Mouse (Mus musculus) heart, adult 18-20 months (tissue): ENCODE results near the gene Tex2. TPM values are rescaled to one million over a fixed set of nuclear protein-coding genes. Genes with fewer than 3 reads are reported as not detected.
"Not testable (repeated sequence)": the region's sequence is repeated elsewhere in the genome, so short reads cannot be mapped to it uniquely, and the experiment has no call there.

ENCODE experiments used
- DNase-seq, 2 experiments: peaks; one replicate each; pipeline ENCODE4 v3.0.0; 2021 to 2022; ENCODE audit warnings: mixed read lengths in 1 of 2
- total RNA-seq, 2 experiments: library from RNA; stranded (reverse); gene quantifications; 2 replicates each; pipeline ENCODE4 v1.2.3; 2021

Tex2 gene
- total RNA-seq, 2 experiments from 2014 or later, result 41.5 to 42.0 TPM

DNA sequence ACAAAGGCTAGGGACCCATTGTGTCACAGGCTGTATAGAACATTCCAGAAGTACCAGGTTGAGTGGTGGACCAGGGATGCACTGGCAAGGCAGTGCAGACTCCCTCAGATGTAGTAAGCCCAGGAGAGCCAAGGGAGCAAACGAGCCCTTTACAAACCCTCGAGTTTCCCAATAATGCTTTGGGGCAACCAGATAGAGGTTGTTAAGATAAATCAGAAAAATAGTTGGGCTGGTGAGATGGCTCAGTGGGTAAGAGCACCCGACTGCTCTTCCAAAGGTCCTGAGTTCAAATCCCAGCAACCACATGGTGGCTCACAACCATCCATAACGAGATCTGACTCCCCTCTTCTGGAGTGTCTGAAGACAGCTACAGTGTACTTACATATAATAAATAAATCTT lies 5.5 kb upstream of the Tex2 start:
- DNase-seq, result not testable (repeated sequence)

DNA sequence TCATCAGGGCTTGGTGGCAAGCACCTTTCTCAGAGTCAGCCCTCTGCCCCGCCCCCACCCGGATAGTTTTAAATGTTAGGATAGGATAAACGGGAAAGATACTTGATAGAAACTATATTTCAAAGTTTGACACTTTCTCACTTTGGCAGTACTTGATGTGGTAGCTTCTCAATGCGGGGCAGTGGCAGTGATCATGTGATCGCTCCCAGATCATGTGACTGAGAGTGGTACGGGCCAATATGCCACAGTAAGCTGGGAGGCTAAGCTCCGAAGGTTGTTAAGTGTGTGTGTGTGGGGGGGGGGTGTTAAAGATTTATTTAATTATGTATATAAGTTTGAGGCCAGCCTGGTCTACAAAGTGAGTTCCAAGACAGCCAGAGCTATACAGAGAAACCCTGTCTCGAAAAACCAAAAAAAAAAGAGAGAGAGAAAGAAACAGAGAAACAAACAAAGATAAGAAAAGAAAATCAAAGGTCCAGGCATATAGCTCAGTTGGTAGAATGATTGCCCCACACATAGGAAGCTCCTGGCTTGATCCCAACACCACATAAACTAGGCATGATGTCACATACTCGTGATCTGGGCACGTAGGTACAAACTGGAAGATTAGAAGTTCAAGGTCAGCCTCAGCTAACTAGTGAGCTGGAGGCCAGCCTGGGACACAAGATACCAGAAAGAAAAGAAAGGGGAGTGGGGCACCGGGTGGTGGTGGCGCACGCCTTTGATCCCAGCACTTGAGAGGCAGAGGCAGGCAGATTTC lies 4.8 kb upstream of the Tex2 start:
- DNase-seq, result no peak

DNA sequence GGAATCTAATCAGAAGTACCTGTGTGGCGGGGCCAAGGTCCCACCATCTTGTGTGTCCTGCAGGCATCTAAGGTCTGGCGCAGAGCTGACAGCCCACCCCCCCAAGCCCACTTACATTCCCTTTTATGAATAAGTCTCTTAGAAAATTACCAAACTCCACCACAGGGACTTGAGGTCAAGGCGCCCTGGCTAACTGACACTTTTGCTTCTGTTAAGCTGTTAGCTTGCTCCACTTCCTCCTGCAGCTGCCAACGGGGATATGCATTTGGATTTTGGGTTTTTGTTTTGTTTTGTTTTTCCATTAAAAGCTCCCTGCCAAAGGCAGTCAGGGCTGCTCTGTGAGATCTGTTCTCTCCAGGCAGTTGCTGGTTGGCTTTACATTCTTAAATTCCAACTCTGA lies 2.3 kb upstream of the Tex2 start:
- DNase-seq, result no peak

DNA sequence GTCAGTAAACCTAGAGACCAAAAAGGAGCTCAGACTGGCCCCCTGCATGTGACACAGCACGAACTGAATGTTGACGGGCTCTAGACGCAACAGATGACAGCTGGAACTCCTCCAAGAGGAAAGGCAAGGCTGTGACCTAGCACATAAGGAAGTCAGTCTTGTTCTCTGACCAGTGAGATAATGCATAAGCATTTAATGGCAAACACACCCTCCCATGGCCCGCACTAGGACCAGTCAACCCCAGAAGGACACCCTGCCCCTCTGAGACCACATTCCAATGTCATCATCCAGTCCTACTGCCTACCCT lies 1.1 kb upstream of the Tex2 start:
- DNase-seq, result peak; percentile 55 to 69

DNA sequence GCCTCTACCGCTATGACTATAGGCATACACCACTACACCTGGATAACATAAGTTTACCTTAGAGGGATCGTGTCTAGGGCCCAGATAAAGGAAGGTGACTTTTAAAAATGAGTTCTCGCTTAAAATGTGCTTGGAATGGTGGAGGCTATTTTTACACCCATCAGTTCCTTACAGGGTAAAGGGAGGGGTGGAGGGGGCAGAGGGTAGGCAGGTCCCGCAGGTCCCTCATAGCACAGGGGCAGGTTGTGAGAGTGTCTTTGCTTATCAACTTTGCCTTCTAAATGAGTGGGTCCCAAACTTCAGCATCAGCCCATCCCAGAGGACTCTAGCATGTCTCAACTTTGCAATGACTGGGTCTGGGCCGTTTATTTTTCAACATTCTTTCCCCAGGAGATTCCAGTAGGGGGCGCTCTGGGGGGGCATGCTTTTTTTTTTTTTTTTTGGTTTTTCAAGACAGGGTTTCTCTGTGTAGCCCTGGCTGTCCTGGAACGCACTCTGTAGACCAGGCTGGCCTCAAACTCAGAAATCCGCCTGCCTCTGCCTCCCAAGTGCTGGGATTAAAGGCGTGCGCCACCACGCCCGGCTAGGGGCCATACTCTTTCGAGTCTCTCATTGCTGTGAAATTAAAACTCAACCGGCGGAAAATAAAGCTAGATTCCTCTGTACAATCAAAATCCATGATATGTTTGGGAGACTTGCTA lies 565 bp upstream of the Tex2 start:
- peak in 1 of 2 experiments; percentile 33 for DNase-seq

DNA sequence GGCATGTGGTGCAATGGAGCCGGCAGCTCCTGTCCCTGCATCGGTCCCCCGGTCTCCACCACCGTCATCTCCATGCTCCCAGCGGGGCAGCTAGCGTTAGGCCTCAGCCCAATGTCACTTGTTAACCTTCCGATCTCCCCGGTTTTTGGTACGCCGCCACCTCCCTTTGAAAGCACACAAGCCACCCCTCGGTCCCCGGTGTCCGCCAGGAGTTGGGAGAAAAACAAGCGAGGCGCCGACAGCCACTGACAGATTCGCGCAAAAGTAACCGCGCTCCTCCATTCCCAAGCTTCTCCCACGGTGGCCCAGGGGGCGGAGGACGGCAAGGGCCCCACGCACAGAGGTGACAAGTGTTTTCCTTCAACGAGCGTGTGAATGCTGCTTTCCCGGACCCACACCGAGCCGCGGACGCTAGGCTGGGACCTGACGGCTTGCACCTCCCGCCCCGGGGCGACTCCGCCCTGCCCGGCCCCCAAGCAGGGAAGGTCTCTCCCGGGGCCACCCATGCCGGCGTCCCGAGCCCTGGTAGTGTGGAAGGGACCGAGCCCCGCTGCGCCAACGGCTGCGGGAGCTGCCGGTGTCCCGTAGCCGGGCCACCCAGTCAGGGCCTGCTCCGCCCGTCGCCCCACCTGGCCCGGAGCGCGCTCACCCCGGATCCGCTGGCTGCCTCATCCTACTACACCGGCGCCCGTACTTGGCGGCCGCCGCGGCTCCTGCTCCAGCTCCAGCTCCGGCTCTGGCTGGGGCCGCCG lies 838 bp downstream of the Tex2 start:
- peak; percentile 49 to 69 for DNase-seq

DNA sequence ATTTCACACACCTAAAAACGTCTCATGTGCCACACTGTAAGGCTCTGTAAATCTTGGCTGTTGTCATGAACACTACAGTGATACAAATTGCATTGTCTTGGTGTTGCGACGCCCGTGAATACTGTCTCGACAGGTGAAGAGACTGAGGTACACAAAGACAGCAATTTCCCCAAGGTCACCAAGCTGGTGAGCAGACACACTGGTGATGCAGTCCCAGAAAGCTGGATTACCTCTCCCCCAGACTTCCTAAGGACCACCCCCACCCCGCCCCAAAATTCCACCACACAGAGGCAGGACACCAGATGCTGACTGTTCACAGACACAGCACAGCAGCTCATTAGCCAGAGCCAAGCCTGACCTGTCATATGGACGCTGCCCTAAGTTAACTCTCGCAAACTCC lies 3.5 kb downstream of the Tex2 start:
- DNase-seq, result no peak

DNA sequence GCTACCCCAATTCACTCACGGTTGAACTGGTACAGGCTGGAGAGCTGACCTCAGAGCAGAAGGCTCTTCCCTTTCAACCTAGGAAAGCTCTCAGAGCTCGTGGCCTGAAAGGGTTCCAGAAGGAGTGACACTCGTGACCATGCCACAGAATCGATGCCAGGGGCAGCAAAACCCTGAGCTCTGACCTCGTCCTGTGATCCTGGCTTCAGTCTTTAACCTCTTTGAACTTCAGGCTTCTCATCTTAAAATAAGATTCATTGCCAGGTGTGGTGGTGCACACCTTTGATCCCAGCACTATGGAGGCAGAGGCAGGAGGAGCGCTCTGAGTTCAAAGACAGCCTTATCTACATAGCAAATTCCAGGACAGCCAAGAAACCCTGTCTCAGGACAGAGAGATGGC lies 5.9 kb downstream of the Tex2 start:
- no peak for DNase-seq

DNA sequence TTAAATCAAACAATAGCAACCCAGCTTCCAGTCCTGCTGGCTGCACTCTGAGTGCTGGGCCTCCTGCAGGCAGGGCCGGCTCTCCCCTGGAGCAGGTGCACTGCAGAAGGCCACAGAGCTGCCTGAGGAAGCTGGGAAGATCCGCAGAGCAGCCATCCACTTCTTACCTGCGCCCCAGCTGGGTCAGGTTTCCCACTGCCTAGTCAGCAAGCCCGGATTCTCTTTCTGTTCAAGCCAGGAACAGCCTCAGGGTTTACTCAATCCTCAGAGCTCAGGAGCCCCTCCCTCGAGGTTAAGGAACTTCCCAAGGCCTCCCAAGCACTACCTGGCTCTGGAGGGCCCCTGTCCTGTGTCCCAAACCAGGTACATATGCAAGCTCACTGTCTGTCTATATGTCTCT lies 7.2 kb downstream of the Tex2 start:
- DNase-seq, result no peak

DNA sequence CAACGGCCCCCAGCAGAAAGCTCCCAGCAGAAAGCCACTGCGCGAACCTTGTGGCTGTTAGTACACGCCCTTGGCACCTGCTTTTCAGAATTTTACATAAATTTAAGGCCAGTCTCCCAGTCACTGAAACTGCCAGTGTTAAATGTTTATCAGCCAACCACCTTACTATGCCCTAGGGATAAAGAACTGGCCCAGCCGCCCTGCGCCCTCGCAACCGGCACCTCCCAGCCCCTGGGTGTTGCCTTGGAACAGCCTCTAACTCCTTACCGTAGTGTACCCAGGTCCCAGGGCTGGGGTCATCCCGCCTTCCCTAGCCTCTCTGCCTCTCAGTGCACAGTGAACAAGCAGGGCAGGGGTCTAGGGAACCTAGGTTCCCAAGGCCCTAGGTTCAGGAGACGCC lies 10.0 kb downstream of the Tex2 start:
- no peak for DNase-seq

DNA sequence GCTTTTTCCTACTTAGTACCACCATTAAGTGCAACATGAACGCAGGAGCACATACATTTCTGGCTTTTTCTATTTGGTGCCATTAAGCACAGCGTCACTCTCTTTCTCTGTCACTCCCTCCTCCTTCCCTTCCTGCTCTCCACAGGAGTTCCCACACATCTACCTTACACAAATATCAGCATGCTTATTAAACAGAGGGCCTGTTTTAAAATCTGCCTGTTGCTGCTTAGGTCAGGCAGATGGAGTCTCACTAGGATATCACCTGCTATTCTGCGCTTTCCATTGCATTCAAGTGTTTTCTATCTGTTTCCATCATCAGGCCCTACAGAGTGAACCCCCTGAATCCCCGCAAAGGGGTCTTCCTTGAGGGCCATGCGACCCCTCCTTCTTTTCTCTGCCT lies 13.1 kb downstream of the Tex2 start:
- DNase-seq, result no peak

DNA sequence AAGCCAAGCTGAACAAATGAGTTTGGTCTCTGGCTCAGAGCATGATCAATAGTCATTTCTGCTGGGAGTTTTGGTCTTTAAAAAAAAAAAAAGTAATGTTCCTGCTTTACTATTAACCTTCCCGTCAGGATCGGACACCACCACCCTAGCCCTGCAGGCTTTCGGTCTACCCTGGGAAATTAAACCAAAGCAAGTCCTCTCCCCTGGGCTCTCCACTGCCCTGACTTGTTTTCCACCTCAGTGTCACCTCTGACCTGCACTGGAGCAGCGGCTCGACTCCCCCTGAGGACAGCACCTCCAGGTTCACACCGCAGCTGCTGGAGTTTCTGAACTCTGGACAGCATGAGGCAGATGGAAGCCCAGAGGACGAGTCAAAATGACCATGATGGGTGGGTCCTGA lies 13.9 kb downstream of the Tex2 start:
- DNase-seq, result no peak

DNA sequence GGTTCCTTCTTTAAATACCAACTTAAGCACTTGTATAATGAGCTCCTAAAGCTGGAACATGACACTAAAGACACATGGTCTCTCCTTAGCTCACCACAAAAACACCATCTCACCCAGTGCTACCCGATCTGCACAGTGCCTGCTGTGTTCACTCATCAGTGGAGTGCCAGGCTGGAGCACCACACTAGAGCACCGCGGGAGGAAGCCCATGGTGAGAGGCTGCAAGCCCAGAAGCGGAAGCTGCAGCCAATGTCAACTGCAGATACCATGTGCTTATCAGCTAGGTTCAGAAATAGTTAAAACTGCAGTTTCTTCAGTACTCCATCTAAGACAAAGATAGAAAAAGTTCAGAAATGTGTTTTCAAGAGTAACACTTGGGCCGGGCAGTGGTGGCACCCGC lies 14.9 kb downstream of the Tex2 start:
- DNase-seq, result no peak

DNA sequence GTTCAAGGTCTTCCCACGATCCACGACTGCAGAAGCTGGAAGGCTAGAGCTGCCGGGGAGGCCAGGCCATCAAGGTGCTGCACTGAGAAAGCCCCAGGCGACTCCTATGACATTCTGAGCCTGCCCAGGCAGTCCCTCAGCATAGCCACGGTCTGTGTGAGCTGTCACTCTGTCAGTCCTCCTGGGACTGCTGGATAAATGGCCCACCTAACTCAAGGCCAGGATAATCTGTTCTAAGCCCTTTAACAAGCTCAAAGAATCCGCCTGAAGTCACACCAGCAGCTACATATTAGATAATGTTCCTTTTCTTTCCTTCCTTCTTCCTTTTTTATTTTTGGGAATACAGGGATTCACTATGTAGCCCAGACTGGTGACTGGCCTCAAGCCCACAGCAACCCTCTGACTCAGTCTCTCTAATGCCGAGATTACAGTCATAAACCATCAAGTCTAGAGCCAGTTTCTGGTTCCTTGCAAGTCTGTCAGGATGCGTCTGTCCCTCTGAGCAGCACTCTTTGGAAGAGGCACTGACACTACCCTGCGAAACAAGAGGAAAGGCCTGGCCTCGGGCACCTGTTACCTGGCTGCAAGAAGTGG lies 15.4 kb downstream of the Tex2 start:
- DNase-seq, result no peak

DNA sequence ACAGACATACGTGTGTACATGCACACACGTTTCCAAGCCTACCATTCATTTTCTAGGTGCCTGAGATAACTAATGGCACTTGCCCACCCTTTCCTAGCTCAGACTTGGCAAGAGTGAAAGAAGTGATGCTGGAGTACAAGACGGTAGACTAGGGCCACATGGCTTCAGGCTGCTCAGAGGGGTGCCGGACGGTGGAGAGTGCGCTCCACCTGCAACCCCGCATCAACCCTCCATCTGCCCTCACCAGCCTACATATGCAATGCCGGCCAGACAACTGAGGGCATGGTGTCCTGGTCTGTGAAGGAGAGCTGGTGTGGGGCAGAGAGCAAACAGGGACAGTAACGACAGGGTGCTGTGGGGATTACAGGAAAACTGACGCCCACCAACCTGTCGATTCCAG lies 22.0 kb downstream of the Tex2 start:
- no peak for DNase-seq

DNA sequence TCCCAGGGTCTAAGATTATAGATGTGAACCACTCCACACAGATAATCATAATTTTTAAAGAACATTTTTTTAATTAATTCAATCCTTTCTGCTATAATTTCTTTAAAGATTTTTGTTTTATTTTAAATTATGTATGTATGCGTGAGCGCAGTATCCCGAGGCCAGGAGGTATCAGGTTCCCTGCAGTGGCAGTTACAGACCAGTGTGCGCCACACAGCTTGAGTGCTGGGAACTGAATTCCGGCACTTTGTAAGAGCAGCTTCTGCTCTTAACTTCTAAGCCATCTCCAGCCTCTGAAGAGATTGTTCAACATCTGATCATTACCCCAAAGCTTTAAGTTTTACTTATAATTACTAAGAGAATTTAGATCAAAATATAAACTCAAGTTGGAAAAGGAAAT lies 23.1 kb downstream of the Tex2 start:
- DNase-seq, result no peak

DNA sequence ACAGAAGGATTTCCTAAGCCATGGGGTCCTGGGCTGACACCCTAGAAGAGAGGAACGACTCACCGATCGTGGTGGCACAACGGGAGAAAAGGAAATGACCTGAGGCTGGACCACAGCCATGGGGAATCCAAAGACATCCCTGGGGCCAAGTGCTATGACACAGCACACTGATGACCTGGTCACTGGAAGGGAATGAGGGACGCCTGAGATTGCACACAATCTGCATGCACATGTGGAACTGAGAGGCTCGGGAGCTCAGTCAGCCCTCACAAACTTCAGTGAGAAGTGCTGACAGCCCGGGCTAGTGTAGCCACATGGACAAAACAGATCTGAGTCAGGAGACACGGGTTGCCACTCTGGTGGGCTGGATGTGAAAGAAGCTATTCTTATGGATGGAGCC lies 24.4 kb downstream of the Tex2 start:
- peak; percentile 46 to 51 for DNase-seq

DNA sequence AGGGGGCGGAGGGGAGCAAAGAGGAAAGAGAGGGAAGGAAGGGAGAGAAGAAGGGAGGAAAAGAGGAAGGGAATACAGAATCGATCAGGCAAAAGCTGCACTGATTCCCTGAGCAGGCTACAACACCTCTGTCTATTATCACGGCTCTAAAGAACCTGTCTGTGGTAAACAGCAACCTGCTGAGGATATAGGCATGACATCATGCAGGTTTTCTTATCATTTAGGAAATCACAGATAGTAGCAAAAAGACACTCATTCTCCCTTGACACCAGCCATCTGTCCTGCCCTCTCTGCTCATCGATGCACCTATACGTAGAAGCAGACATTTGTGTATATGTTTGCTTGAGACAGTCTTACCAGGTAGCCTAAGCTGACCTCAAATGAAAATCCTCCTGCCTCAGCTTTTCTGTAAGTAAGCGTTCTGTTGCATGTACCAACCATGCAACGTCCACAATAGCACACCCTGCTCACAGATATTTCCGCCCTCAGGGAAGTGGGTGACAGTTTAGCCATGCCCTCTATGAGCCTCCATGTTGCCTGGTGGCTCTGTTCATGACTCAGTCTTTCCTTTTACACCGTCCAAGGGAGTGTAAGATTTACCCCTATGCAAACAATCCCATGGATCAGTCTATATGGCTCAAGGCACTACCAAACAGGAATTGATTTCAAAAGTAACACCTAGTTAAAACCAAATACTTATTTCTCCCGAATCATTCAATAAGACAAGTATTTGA lies 25.3 kb downstream of the Tex2 start:
- DNase-seq, result no peak

DNA sequence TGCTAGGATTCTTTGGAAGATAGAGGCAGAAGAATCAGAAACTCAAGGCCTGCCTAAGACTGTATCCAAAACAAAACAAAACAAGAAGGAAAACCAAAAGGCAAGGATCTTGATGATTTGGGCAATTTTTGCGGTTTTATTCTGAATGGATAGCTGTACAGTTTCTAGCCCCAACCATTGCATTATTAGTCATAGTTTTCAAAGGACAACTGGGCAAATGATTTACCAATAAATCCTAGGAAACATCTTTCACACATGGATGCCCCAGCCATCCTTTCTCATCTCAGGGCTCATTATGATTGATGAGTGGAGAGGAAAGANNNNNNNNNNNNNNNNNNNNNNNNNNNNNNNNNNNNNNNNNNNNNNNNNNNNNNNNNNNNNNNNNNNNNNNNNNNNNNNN lies 29.4 kb downstream of the Tex2 start:
- no peak for DNase-seq

DNA sequence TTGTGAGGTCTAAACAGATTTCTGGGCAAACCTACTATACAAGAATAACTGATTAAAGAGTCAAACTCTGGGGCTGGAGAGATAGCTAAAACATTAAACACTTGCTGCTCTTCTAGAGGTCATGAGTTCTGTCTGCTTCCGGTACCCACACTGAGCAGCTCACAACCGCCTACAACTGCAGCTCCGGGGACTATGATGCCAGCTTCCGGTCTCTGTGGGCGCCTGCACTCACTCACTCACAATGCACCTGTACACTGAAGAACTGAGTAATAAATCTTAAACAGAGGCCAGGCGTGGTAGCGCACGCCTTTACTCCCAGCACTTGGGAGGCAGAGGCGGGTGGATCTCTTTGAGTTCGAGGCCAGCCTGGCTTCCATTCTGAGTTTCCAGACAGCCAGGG lies 31.9 kb downstream of the Tex2 start:
- no peak for DNase-seq

DNA sequence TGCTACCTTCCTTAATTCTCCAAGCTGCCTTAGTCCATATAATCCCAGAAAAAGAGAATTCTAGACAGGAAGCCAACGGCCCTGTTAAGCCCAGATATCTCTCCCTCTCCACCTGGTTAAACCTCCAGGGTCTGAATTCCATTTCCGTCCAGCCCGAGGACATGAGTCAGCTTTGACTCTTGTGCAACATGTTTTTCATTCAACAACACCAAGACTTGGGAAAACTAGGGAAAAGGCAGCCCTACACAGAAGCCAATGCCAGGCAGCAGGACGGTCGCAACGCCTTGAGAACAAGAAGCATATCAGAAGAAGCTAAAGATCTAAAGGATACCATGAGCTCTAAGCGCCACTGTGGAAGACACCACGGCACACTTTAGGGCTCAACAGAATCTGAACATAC lies 32.8 kb downstream of the Tex2 start:
- DNase-seq, result peak; percentile 64 to 66

DNA sequence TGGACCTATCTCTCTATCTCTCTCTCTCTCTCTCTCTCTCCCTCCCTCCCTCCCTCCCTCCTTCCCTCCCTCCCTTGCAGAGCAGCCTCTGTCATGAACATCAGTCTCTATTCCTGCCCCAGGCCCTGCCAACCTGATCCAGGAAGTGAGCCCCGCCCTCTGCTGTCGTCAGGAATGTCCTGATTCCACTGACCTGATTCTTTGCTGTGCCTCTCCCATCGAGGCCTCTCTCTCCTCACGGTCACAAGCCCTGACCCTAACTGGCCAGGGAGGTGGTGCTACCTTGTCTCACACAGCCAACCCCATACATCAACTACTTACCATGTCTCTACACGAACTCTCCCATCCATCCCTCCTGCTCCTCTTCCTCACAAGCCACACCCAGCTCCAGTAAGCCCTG lies 33.3 kb downstream of the Tex2 start:
- peak in 1 of 2 experiments; percentile 38 for DNase-seq
